Comparison of ENCODE assay signal across 8 mouse cellular contexts in genomic region chr1:74587233-74587772, GRCm38 (mm10). TPM values are rescaled to one million over a fixed set of nuclear protein-coding genes. Genes with fewer than 3 reads are reported as not detected.
DNase-seq lines count a peak whose midpoint lies in the region; ATAC-seq and TF ChIP-seq lines count a peak whose summit lies in the region.

No protein-coding gene starts in this region.

- under 1% methylated on average over 24 of the region's 24 CpGs for WGBS in liver, adult 2 months
- WGBS in heart, embryonic 15.5 days, result under 1% methylated on average over 24 of the region's 24 CpGs
- under 1% methylated on average over 24 of the region's 24 CpGs for WGBS in liver, postnatal 0 days (ENCODE audit: insufficient replicate concordance)

- peak overlapping the region; percentile 77 for H3K4me3 ChIP-seq in liver, adult 2 months (ENCODE audit: insufficient read depth, low read depth, low read length)
- peak overlapping the region; percentile 80 for H3K4me3 ChIP-seq in heart, embryonic 15.5 days
- H3K4me3 ChIP-seq in liver, postnatal 0 days (ENCODE audit: low read depth, low read length), result peak overlapping the region; percentile 73

- no peaks in the 10 kb centered on the region for H3K27me3 ChIP-seq in liver, adult 2 months (ENCODE audit: control insufficient read depth, insufficient read depth, low read length)
- no peaks in the 10 kb centered on the region for H3K27me3 ChIP-seq in heart, embryonic 15.5 days
- no peaks in the 10 kb centered on the region for H3K27me3 ChIP-seq in liver, postnatal 0 days (ENCODE audit: insufficient read depth, low read length)

- peak overlapping the region; percentile 76 for H3K4me2 ChIP-seq in heart, embryonic 15.5 days
- H3K4me2 ChIP-seq in liver, postnatal 0 days (ENCODE audit: low read depth, low read length), result peak overlapping the region; percentile 77

- TF ChIP-seq CTCF in liver, adult 2 months (IDR thresholded peaks at IDR 0.05; ENCODE audit: low read depth, low read length), result no peak
- no peak for TF ChIP-seq CTCF in liver, postnatal 0 days (IDR thresholded peaks at IDR 0.05; ENCODE audit: low read depth)

- DNase-seq in liver, adult 2 months (ENCODE audit: extremely low read depth, low read depth, low spot score), result no peak
- no peak for DNase-seq in liver
- DNase-seq in c-Kit-positive CD71-positive TER-119-positive erythroid progenitor cells, embryonic 14.5 days (ENCODE audit: low spot score), result peak; percentile 21
- DNase-seq in liver, postnatal 0 days, result no peak
- no peak for DNase-seq in B cell, adult 2 months
- no peak for DNase-seq in adrenal gland, postnatal 10 days
- no peak for DNase-seq in cerebellum, postnatal 36 days

- H3K4me1 ChIP-seq in liver, adult 2 months (ENCODE audit: control insufficient read depth, insufficient read depth, low read length), result peaks cover 5% of the 10 kb centered on the region
- H3K4me1 ChIP-seq in heart, embryonic 15.5 days (replicated peaks), result peaks cover 34% of the 10 kb centered on the region
- H3K4me1 ChIP-seq in liver, postnatal 0 days (ENCODE audit: insufficient read depth), result peaks cover 15% of the 10 kb centered on the region

- no peaks in the 10 kb centered on the region for H3K9me3 ChIP-seq in heart, embryonic 15.5 days (replicated peaks)
- no peaks in the 10 kb centered on the region for H3K9me3 ChIP-seq in liver, postnatal 0 days (ENCODE audit: low read length)

- H3K79me2 ChIP-seq in liver, adult 2 months (ENCODE audit: control insufficient read depth, insufficient read depth, low read length), result no peaks in the 10 kb centered on the region; the same call in 1 of the 2 replicates

- TF ChIP-seq EP300 in liver, postnatal 0 days (IDR thresholded peaks at IDR 0.05; ENCODE audit: low read depth), result no peak

- no peak for TF ChIP-seq POLR2A in liver, adult 2 months (IDR thresholded peaks at IDR 0.05; ENCODE audit: extremely low read depth, insufficient read depth, low read length)

- ATAC-seq in heart, embryonic 15.5 days (replicated peaks; ENCODE audit: insufficient number of reproducible peaks, insufficient read depth, low FRiP score, low read depth), result no peak
- no peak for ATAC-seq in liver, postnatal 0 days

- peaks cover 13% of the 10 kb centered on the region for H3K36me3 ChIP-seq in liver, adult 2 months (ENCODE audit: control insufficient read depth, insufficient read depth, low read length)
- H3K36me3 ChIP-seq in heart, embryonic 15.5 days, result peaks cover 23% of the 10 kb centered on the region
- H3K36me3 ChIP-seq in liver, postnatal 0 days (replicated peaks; ENCODE audit: insufficient read depth, low read length), result peaks cover 29% of the 10 kb centered on the region

- peak overlapping the region; percentile 57 for H3K9ac ChIP-seq in liver, adult 2 months (ENCODE audit: low read depth, low read length)
- H3K9ac ChIP-seq in heart, embryonic 15.5 days, result peak overlapping the region; percentile 86
- peak overlapping the region; percentile 64 for H3K9ac ChIP-seq in liver, postnatal 0 days (replicated peaks)

- peak overlapping the region; percentile 46 for H3K27ac ChIP-seq in liver, adult 2 months (replicated peaks; ENCODE audit: insufficient read depth, low read depth, low read length)
- peak overlapping the region; percentile 88 for H3K27ac ChIP-seq in heart, embryonic 15.5 days
- peak overlapping the region; percentile 79 for H3K27ac ChIP-seq in liver, postnatal 0 days (ENCODE audit: low read depth)

RNA-seq across cellular contexts. Expression of gene Zfp142, which starts 0.7 kb away (rescaled TPM):
- total RNA-seq in liver, adult 2 months (2014; rRNA removed), result 2.0 and 2.6 TPM in 2 replicates
- 2.9 and 4.7 TPM in 2 replicates for polyA plus RNA-seq in liver, adult 2 months (2012; rRNA removed)
- 4.4 and 6.0 TPM in 2 replicates for polyA plus RNA-seq in heart, embryonic 15.5 days (2015; fragmentation: Nextera tagmentation; extraction: Ambion mirVana)
- polyA plus RNA-seq in liver, postnatal 0 days (2015; fragmentation: Nextera tagmentation; extraction: Ambion mirVana), result 0.77 and 1.1 TPM in 2 replicates
- 10 to 100 TPM; 11.6 to 15.3 TPM for total RNA-seq in adrenal gland, postnatal 10 days (2021)

RNA-seq across cellular contexts. Expression of gene Bcs1l, which starts 0.8 kb away (rescaled TPM):
- 11.6 and 12.4 TPM in 2 replicates for total RNA-seq in liver, adult 2 months (2014; rRNA removed)
- polyA plus RNA-seq in liver, adult 2 months (2012; rRNA removed), result 17.8 and 18.3 TPM in 2 replicates
- 19.1 and 21.2 TPM in 2 replicates for polyA plus RNA-seq in heart, embryonic 15.5 days (2015; fragmentation: Nextera tagmentation; extraction: Ambion mirVana)
- polyA plus RNA-seq in liver, postnatal 0 days (2015; fragmentation: Nextera tagmentation; extraction: Ambion mirVana), result 5.2 and 5.8 TPM in 2 replicates
- total RNA-seq in adrenal gland, postnatal 10 days (2021), result 10 to 100 TPM; 29.1 to 38.2 TPM

RNA-seq across cellular contexts. Expression of gene Rnf25, which starts 13.9 kb away (rescaled TPM):
- 11.9 and 13.5 TPM in 2 replicates for total RNA-seq in liver, adult 2 months (2014; rRNA removed)
- polyA plus RNA-seq in liver, adult 2 months (2012; rRNA removed), result 28.0 and 34.8 TPM in 2 replicates
- polyA plus RNA-seq in heart, embryonic 15.5 days (2015; fragmentation: Nextera tagmentation; extraction: Ambion mirVana), result 18.9 and 23.6 TPM in 2 replicates
- polyA plus RNA-seq in liver, postnatal 0 days (2015; fragmentation: Nextera tagmentation; extraction: Ambion mirVana), result 10.8 and 11.1 TPM in 2 replicates
- total RNA-seq in adrenal gland, postnatal 10 days (2021), result 10 to 100 TPM; 45.5 to 46.0 TPM

RNA-seq across cellular contexts. Expression of gene Stk36, which starts 13.9 kb away (rescaled TPM):
- 0.27 and 0.37 TPM in 2 replicates for total RNA-seq in liver, adult 2 months (2014; rRNA removed)
- polyA plus RNA-seq in liver, adult 2 months (2012; rRNA removed), result 0.84 and 1.00 TPM in 2 replicates
- 3.4 and 3.7 TPM in 2 replicates for polyA plus RNA-seq in heart, embryonic 15.5 days (2015; fragmentation: Nextera tagmentation; extraction: Ambion mirVana)
- 0.30 and 0.32 TPM in 2 replicates for polyA plus RNA-seq in liver, postnatal 0 days (2015; fragmentation: Nextera tagmentation; extraction: Ambion mirVana)
- 1 to 10 TPM; 2.8 to 3.2 TPM for total RNA-seq in adrenal gland, postnatal 10 days (2021)

RNA-seq across cellular contexts. Expression of gene Usp37, which starts 43.2 kb away (rescaled TPM):
- total RNA-seq in liver, adult 2 months (2014; rRNA removed), result 5.3 and 8.8 TPM in 2 replicates
- 1.0 and 1.4 TPM in 2 replicates for polyA plus RNA-seq in liver, adult 2 months (2012; rRNA removed)
- polyA plus RNA-seq in heart, embryonic 15.5 days (2015; fragmentation: Nextera tagmentation; extraction: Ambion mirVana), result 14.4 and 19.9 TPM in 2 replicates
- 4.9 and 5.4 TPM in 2 replicates for polyA plus RNA-seq in liver, postnatal 0 days (2015; fragmentation: Nextera tagmentation; extraction: Ambion mirVana)
- total RNA-seq in adrenal gland, postnatal 10 days (2021), result 10 to 100 TPM; 18.8 to 20.4 TPM
